In the genomic region with DNA sequence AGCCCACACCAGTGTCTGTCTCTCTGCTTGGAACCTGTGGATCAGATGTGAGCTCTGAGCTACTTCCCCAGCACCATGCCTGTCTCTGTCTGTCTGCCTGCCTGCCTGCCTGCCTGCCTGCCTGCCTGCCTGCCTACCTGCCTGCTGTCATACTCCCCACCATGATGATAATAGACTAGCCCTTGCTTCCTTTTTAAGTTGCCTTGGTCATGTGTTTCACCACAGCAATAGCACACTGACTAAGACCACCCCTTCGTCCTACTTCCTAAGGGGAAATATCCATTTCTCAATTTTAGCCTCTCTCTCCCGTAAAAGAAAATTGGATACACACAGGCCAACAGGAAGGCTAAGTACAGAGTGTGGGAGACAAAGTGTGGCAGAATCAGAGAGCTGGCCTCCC, we compare ENCODE assay signal across 1 mouse cellular context.
TF ChIP-seq lines count a peak whose summit lies in the region.

No protein-coding gene starts in this region.

TF ChIP-seq in CH12.LX, 34 proteins besides CTCF, POLR2A, EP300 and RAD21:
- TF ChIP-seq ZMIZ1 (IDR thresholded peaks at IDR 0.05; ENCODE audit: low read depth, low read length): no peak
- TF ChIP-seq ZC3H11A (IDR thresholded peaks at IDR 0.05; ENCODE audit: low read depth, low read length): no peak
- no peak for TF ChIP-seq MYC (IDR thresholded peaks at IDR 0.05; ENCODE audit: low read depth, low read length)
- no peak for TF ChIP-seq ZNF384 (IDR thresholded peaks at IDR 0.05; ENCODE audit: low read depth, low read length)
- no peak for TF ChIP-seq MXI1 (IDR thresholded peaks at IDR 0.05; ENCODE audit: low read depth, low read length)
- no peak for TF ChIP-seq MAZ (IDR thresholded peaks at IDR 0.05; ENCODE audit: low read depth, low read length)
- TF ChIP-seq NELFE (IDR thresholded peaks at IDR 0.05; ENCODE audit: low read depth, low read length): no peak
- TF ChIP-seq HCFC1 (IDR thresholded peaks at IDR 0.05; ENCODE audit: low read depth, low read length): no peak
- no peak for TF ChIP-seq POLR2AphosphoS2 (IDR thresholded peaks at IDR 0.05; ENCODE audit: low read depth, low read length)
- TF ChIP-seq GABPA (IDR thresholded peaks at IDR 0.05; ENCODE audit: insufficient replicate concordance, low read depth, low read length): no peak
- TF ChIP-seq E2F4 (IDR thresholded peaks at IDR 0.05; ENCODE audit: insufficient replicate concordance, low read depth, low read length): no peak
- no peak for TF ChIP-seq IRF4 (IDR thresholded peaks at IDR 0.05; ENCODE audit: low read depth, low read length)
- TF ChIP-seq UBTF (IDR thresholded peaks at IDR 0.05; ENCODE audit: low read depth, low read length): no peak
- TF ChIP-seq RCOR1 (conservative IDR thresholded peaks at IDR 0.05; ENCODE audit: low read depth, low read length): no peak
- TF ChIP-seq TCF12 (IDR thresholded peaks at IDR 0.05; ENCODE audit: low read depth, low read length): no peak
